Mouse (Mus musculus): ENCODE results near the gene Nemp1. TPM values are rescaled to one million over a fixed set of nuclear protein-coding genes. Genes with fewer than 3 reads are reported as not detected.

Gene Nemp1
- polyA plus RNA-seq, 1 experiment from 2014 or later, result 5.0 TPM

DNA sequence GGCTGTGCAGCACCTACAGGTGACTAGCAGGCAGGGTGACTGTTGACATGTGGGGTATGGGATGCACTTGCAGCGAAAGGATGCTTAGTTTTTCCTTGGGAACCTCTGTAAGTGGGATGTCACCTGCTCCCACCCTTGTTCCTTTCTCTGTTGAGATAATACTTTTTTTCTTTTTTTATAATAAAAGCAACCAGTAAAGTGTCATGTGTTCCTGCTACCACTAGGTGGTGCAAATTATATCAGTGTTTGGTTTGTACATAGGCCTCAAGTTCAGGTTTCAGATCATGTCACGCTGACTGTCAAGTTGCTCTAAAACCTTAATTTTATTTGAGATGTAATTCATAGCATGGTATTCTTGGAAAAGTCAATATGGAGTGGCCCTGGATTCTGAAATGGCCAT, 27.9 kb downstream of the Nemp1 start:
- Histone ChIP-seq H3K9me3 (ENCODE audit: low read length) (no peaks in the 10 kb centered on the region), H3K27ac (ENCODE audit: low read length) (no peak overlapping the region), H3K9ac (replicated peaks; ENCODE audit: low read depth) (no peak overlapping the region), H3K4me2 (replicated peaks; ENCODE audit: low read depth, low read length) (no peak overlapping the region), H3K27me3 (replicated peaks; ENCODE audit: insufficient read depth, low read length) (no peaks in the 10 kb centered on the region), H3K4me3 (ENCODE audit: low read depth, low read length) (no peak overlapping the region), H3K4me1 (ENCODE audit: insufficient read depth, low read depth, low read length) (no peaks in the 10 kb centered on the region), H3K36me3 (ENCODE audit: insufficient read depth, low read length) (peaks cover 10% of the 10 kb centered on the region; the same call in 1 of the 2 replicates)
- DNase-seq (ENCODE audit: low spot score) (peak; percentile 75), ATAC-seq (no peak)
- TF ChIP-seq EP300 (IDR thresholded peaks at IDR 0.05) (no peak), CTCF (IDR thresholded peaks at IDR 0.05) (peak; percentile 78)
- WGBS, result 42% methylated on average over 2 of the region's 2 CpGs

DNA sequence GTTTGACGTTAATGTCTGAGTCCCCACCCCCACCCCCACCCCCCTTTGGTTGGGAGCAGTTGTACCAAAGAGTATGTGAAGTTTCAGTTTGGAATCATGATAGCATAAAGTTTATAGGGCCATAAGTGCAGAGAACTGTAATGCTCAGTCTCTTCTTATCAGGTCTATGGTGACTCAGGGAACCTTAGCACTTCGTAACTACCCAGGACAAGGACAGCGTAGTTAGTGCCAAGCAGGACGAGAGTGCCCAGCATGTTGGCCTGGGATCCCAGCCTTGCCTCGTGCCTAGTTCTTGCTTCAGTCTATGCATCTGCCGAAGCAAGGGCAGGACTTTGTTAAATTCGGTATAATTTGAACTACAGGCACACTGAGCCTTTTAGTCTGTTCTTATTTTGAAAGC, 29.1 kb downstream of the Nemp1 start:
- TF ChIP-seq CTCF (IDR thresholded peaks at IDR 0.05) (no peak), EP300 (IDR thresholded peaks at IDR 0.05) (no peak)
- Histone ChIP-seq H3K36me3 (ENCODE audit: insufficient read depth, low read length) (peaks cover 8% of the 10 kb centered on the region; the same call in 1 of the 2 replicates), H3K9me3 (ENCODE audit: low read length) (no peaks in the 10 kb centered on the region), H3K9ac (replicated peaks; ENCODE audit: low read depth) (no peak overlapping the region), H3K27ac (ENCODE audit: low read length) (no peak overlapping the region), H3K27me3 (replicated peaks; ENCODE audit: insufficient read depth, low read length) (no peaks in the 10 kb centered on the region), H3K4me3 (ENCODE audit: low read depth, low read length) (no peak overlapping the region), H3K4me2 (replicated peaks; ENCODE audit: low read depth, low read length) (no peak overlapping the region), H3K4me1 (ENCODE audit: insufficient read depth, low read depth, low read length) (no peaks in the 10 kb centered on the region)
- ATAC-seq (no peak), DNase-seq (ENCODE audit: low spot score) (no peak)
- 91% methylated on average over 7 of the region's 7 CpGs for WGBS

DNA sequence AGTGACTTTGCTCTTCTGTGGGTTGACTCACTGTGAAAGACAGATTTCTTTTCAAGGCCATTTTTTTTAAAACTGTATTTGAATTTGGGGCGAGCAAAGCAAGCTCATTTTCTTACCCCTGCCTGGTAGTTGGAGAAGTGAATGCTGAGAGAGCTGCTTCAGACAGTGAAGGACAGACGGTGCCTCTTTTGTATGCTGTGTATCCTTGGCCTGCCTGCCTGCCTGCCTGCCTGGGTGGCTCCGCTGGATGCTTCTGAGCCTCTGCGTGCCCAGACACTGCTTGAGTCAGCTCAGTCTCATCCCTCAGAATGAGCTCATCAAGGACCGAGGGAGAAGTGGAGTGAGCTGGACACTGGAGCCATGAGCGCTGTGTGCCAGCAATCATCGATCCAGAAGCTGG, 32.3 kb downstream of the Nemp1 start:
- H3K27me3 ChIP-seq (replicated peaks; ENCODE audit: insufficient read depth, low read length), result no peaks in the 10 kb centered on the region
- H3K4me3 ChIP-seq (ENCODE audit: low read depth, low read length), result no peak overlapping the region
- H3K9ac ChIP-seq (replicated peaks; ENCODE audit: low read depth), result no peak overlapping the region
- 91% methylated on average over 7 of the region's 7 CpGs for WGBS
- no peaks in the 10 kb centered on the region for H3K4me1 ChIP-seq (ENCODE audit: insufficient read depth, low read depth, low read length)
- TF ChIP-seq EP300 (IDR thresholded peaks at IDR 0.05) (no peak), CTCF (IDR thresholded peaks at IDR 0.05) (no peak)
- ATAC-seq, result no peak
- H3K27ac ChIP-seq (ENCODE audit: low read length), result no peak overlapping the region
- H3K36me3 ChIP-seq (ENCODE audit: insufficient read depth, low read length), result peaks cover 8% of the 10 kb centered on the region; the same call in 1 of the 2 replicates
- no peak overlapping the region for H3K4me2 ChIP-seq (replicated peaks; ENCODE audit: low read depth, low read length)
- no peaks in the 10 kb centered on the region for H3K9me3 ChIP-seq (ENCODE audit: low read length)
- no peak for DNase-seq (ENCODE audit: low spot score)

DNA sequence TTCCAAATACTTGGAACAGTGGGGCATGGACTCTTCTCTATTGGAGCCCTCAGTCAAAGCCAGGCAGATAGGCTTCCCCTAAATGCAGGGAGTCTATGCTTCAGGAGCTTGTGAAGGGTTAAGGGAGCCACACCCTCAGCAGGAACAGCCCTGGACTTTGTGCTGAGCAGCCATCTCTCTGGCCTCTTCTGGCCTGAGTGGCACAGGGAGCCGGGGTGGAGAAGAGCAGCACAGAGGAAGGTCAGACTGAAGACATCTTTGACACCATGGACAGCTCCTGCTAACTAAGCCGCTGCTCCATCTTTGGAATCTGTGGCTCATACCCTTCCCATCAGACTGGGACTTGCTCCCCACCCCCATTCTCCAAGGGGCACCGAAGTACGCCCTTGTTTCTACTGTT, 36.6 kb downstream of the Nemp1 start:
- no peak overlapping the region for H3K4me2 ChIP-seq (replicated peaks; ENCODE audit: low read depth, low read length)
- H3K36me3 ChIP-seq (ENCODE audit: insufficient read depth, low read length), result peaks cover 4% of the 10 kb centered on the region; the same call in 1 of the 2 replicates
- H3K9me3 ChIP-seq (ENCODE audit: low read length), result no peaks in the 10 kb centered on the region
- WGBS, result 31% methylated on average over 4 of the region's 4 CpGs
- H3K27me3 ChIP-seq (replicated peaks; ENCODE audit: insufficient read depth, low read length), result no peaks in the 10 kb centered on the region
- no peak overlapping the region for H3K4me3 ChIP-seq (ENCODE audit: low read depth, low read length)
- H3K9ac ChIP-seq (replicated peaks; ENCODE audit: low read depth), result no peak overlapping the region
- no peak overlapping the region for H3K27ac ChIP-seq (ENCODE audit: low read length)
- H3K4me1 ChIP-seq (ENCODE audit: insufficient read depth, low read depth, low read length), result no peaks in the 10 kb centered on the region
- DNase-seq (ENCODE audit: low spot score), result peak; percentile 22
- no peak for ATAC-seq
- no peak for TF ChIP-seq CTCF (IDR thresholded peaks at IDR 0.05)
- no peak for TF ChIP-seq EP300 (IDR thresholded peaks at IDR 0.05)

DNA sequence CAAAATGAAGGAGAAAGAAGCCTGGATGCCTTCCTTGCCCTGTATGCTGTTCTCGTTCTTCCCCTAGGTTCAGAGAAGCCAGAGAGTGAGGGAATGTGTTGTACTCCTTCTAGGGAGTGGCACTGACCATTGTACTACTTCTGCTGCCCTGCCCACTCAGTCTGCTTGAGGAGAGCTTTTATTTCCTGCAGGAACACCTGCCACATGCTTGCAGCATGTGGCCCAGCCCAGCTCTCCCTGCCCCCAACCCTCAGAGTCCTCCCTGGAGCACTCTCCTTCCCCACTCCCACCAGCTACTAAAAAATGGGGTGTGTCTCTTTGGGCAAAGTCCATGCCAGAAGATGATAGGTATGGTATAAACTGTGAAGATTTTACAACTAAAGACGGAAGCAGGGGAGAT, 37.6 kb downstream of the Nemp1 start:
- H3K9me3 ChIP-seq (ENCODE audit: low read length), result no peaks in the 10 kb centered on the region
- no peak overlapping the region for H3K9ac ChIP-seq (replicated peaks; ENCODE audit: low read depth)
- H3K4me1 ChIP-seq (ENCODE audit: insufficient read depth, low read depth, low read length), result no peaks in the 10 kb centered on the region
- no peaks in the 10 kb centered on the region for H3K27me3 ChIP-seq (replicated peaks; ENCODE audit: insufficient read depth, low read length)
- no peak overlapping the region for H3K4me3 ChIP-seq (ENCODE audit: low read depth, low read length)
- TF ChIP-seq EP300 (IDR thresholded peaks at IDR 0.05) (no peak), CTCF (IDR thresholded peaks at IDR 0.05) (no peak)
- no peak overlapping the region for H3K27ac ChIP-seq (ENCODE audit: low read length)
- 0 out of 2 replicates have a peak, but pooled peaks cover under 1% of the 10 kb centered on the region for H3K36me3 ChIP-seq (ENCODE audit: insufficient read depth, low read length)
- ATAC-seq, result no peak
- no peak overlapping the region for H3K4me2 ChIP-seq (replicated peaks; ENCODE audit: low read depth, low read length)
- DNase-seq (ENCODE audit: low spot score), result no peak
- 26% methylated on average over 2 of the region's 2 CpGs for WGBS

DNA sequence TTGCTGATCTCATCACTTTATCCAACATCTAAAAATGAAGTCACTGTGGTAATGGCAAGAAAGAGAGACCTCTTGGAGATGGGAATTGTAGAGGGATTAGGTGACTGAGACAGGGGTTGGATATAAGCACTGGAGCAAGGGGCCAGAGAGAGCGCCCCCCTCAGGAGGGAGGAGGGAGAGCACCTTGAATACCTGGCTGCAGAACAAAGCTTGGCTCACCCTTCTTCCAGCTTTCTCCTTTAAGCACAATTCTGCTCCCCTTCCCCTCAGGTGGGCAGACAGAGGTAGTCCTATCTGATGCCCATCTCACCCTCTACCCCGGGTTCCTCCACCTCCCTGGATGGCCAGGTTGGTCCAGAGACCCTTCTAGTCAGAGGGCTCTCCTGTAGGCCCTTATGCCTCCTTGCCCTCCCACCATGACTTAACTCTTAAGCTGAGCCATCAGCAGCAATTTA, 38.1 kb downstream of the Nemp1 start, which contains the start of gene Myo1a:
Myo1a (plus strand) TSS at position 405 of the 455 bp plus-strand sequence.
- DNase-seq (ENCODE audit: low spot score) (no peak), ATAC-seq (no peak)
- Histone ChIP-seq H3K9ac (replicated peaks; ENCODE audit: low read depth) (no peak within 1 kb of the TSS), H3K9me3 (ENCODE audit: low read length) (no peaks in the 10 kb centered on the region), H3K4me2 (replicated peaks; ENCODE audit: low read depth, low read length) (no peak within 1 kb of the TSS), H3K36me3 (ENCODE audit: insufficient read depth, low read length) (no peaks in the 10 kb centered on the region), H3K27ac (ENCODE audit: low read length) (no peak within 1 kb of the TSS), H3K27me3 (replicated peaks; ENCODE audit: insufficient read depth, low read length) (no peaks in the 10 kb centered on the region), H3K4me3 (ENCODE audit: low read depth, low read length) (no peak within 1 kb of the TSS), H3K4me1 (ENCODE audit: insufficient read depth, low read depth, low read length) (no peaks in the 10 kb centered on the region)
- 50% methylated on average over 2 of the region's 2 CpGs for WGBS
- TF ChIP-seq EP300 (IDR thresholded peaks at IDR 0.05) (no peak), CTCF (IDR thresholded peaks at IDR 0.05) (peak; percentile 10; the same call in 1 of the 2 replicates)

DNA sequence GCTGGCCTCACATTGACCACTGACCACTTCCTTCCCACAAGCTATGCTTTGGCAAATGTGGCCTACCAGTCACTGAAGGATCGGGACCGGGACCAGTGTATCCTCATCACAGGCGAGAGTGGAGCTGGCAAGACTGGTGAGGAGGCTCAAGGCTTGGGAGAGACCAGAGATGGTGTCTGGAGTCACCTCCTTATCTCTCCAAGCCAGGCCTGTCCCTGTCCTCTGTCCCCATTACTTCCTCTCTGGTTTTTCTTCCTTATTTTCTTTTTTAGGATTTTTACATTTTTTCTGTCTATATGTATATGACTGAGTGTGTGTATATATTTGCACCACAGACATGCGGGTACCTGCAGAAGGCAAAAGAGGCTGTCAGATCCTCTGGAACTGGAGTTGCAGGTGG, 39.1 kb downstream of the Nemp1 start:
- 88% methylated on average over 4 of the region's 4 CpGs for WGBS
- no peaks in the 10 kb centered on the region for H3K27me3 ChIP-seq (replicated peaks; ENCODE audit: insufficient read depth, low read length)
- no peaks in the 10 kb centered on the region for H3K4me1 ChIP-seq (ENCODE audit: insufficient read depth, low read depth, low read length)
- no peaks in the 10 kb centered on the region for H3K36me3 ChIP-seq (ENCODE audit: insufficient read depth, low read length)
- TF ChIP-seq EP300 (IDR thresholded peaks at IDR 0.05) (no peak), CTCF (IDR thresholded peaks at IDR 0.05) (no peak)
- DNase-seq (ENCODE audit: low spot score) (no peak), ATAC-seq (no peak)
- H3K9me3 ChIP-seq (ENCODE audit: low read length), result no peaks in the 10 kb centered on the region
- no peak overlapping the region for H3K9ac ChIP-seq (replicated peaks; ENCODE audit: low read depth)
- H3K4me2 ChIP-seq (replicated peaks; ENCODE audit: low read depth, low read length), result no peak overlapping the region
- no peak overlapping the region for H3K4me3 ChIP-seq (ENCODE audit: low read depth, low read length)
- no peak overlapping the region for H3K27ac ChIP-seq (ENCODE audit: low read length)
